Mouse (Mus musculus) liver, postnatal 0 days (tissue): Measurements from ENCODE around the gene Tmem11.

Source experiments
- CTCF ChIP-seq: sonication (generic); IDR thresholded peaks from 2 replicates; pipeline ENCODE4 v1.5.1; 2016; ENCODE audit warnings: antibody characterized with exemption, low read depth
- EP300 ChIP-seq: IDR thresholded peaks from 2 replicates; pipeline ENCODE4 v1.6.1; 2016; ENCODE audit warnings: antibody characterized with exemption, low read depth, mild to moderate bottlenecking

DNA sequence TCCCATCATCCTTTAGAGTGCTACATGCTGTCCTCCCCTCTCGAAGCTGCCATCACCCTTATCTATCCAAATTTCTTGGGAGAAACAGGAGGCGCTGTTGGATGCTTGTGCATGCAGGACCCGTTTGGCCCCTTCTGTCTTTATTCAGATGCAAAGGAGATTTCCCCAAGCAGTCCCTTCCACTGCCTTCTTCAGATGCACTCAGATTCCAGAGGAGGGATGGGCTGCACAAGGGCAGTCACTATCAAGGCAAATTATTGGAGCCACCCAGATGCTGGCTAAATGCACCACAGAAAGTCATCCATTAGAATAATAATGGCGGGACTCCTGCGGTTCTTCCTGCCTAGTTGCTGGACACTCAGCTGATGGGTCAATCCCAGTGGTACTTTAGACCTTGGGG lies 43.9 kb upstream of the Tmem11 start:
- TF ChIP-seq CTCF (no peak), EP300 (no peak)
